Mouse (Mus musculus) kidney, adult 2 months (tissue): ENCODE data around the gene Slc28a2. TPM values are rescaled to one million over a fixed set of nuclear protein-coding genes. Genes with fewer than 3 reads are reported as not detected.
"Not testable (repeated sequence)": the region's sequence is repeated elsewhere in the genome, so short reads cannot be mapped to it uniquely, and the experiment has no call there.

Experiments used
- DNase-seq: peaks from one replicate; pipeline ENCODE4 v3.0.0; 2021
- H3K27ac ChIP-seq: fragments of 200-500 bp; 2 replicates; pipeline ENCODE4 v1.5.1; 2012; ENCODE audit warnings: low read depth, low read length, control low read depth, inconsistent platforms; ENCODE audit not compliant: insufficient read depth
- H3K27me3 ChIP-seq: fragments of 200-500 bp; replicated peaks from 2 replicates; pipeline ENCODE4 v1.6.1; 2012; ENCODE audit warnings: mild to moderate bottlenecking, moderate library complexity, low read length, inconsistent platforms; ENCODE audit not compliant: control insufficient read depth, insufficient read depth
- H3K36me3 ChIP-seq: fragments of 200-500 bp; 2 replicates; pipeline ENCODE4 v1.6.1; 2012; ENCODE audit warnings: mild to moderate bottlenecking, moderate library complexity, low read length, inconsistent platforms; ENCODE audit not compliant: control insufficient read depth, insufficient read depth
- H3K4me1 ChIP-seq: fragments of 200-500 bp; 2 replicates; pipeline ENCODE4 v1.6.1; 2011; ENCODE audit warnings: low read length; ENCODE audit not compliant: control insufficient read depth, insufficient read depth
- H3K4me3 ChIP-seq: fragments of 200-500 bp; 2 replicates; pipeline ENCODE4 v1.5.1; 2011; ENCODE audit warnings: mild to moderate bottlenecking, low read depth, low read length, control low read depth; ENCODE audit not compliant: insufficient read depth
- CTCF ChIP-seq: fragments of 200-500 bp; conservative IDR thresholded peaks from 2 replicates; pipeline ENCODE4 v1.5.1; 2011; ENCODE audit warnings: low read depth, mild to moderate bottlenecking, control low read depth, low read length, moderate library complexity, mixed read lengths; ENCODE audit not compliant: insufficient read depth, insufficient read length
- POLR2A ChIP-seq: fragments of 200-500 bp; IDR thresholded peaks from one replicate; pipeline ENCODE4 v1.6.1; 2011; ENCODE audit warnings: low read depth, low read length, control low read depth
- WGBS: fragments of 180-500 bp; shearing (Covaris S2); methylation state at CpG from one replicate; pipeline ENCODE4 v1.1.7; 2018; 5-methylcytosine and 5-hydroxymethylcytosine counted together
- polyA plus RNA-seq: library from polyadenylated mRNA; depleted of rRNA; stranded (reverse); fragments of >200 nt; gene quantifications from 2 replicates; pipeline ENCODE4 v1.2.3, GENCODE M21; 2012

Slc28a2 gene
- polyA plus RNA-seq, 1 experiment = 2.0 TPM

- no peaks in the 10 kb centered on the region for H3K4me1 ChIP-seq
- no peak overlapping the region for H3K4me3 ChIP-seq
- no peak for TF ChIP-seq POLR2A
- no peak for TF ChIP-seq CTCF
- no peak for DNase-seq
- H3K27me3 ChIP-seq = no peaks in the 10 kb centered on the region
- 81% methylated on average over 7 of the region's 7 CpGs for WGBS
- no peak overlapping the region for H3K27ac ChIP-seq
- H3K36me3 ChIP-seq = no peaks in the 10 kb centered on the region
Observed at GRCm38 (mm10) chr2:122441000-122441933, 15.0 kb downstream of the Slc28a2 start.

- no peak for DNase-seq
- Histone ChIP-seq H3K36me3 (no peaks in the 10 kb centered on the region), H3K4me3 (no peak overlapping the region), H3K27me3 (no peaks in the 10 kb centered on the region), H3K4me1 (no peaks in the 10 kb centered on the region), H3K27ac (no peak overlapping the region)
- TF ChIP-seq POLR2A (no peak), CTCF (no peak)
- WGBS = 80% methylated on average over 4 of the region's 4 CpGs
Observed at GRCm38 (mm10) chr2:122450351-122450750, 24.1 kb downstream of the Slc28a2 start.

GRCm38 (mm10) chr2:122452426-122452825 is 26.1 kb downstream of the Slc28a2 start:
- H3K4me1 ChIP-seq = no peaks in the 10 kb centered on the region
- no peak overlapping the region for H3K27ac ChIP-seq
- DNase-seq = no peak
- H3K27me3 ChIP-seq = no peaks in the 10 kb centered on the region
- TF ChIP-seq CTCF (no peak), POLR2A (no peak)
- no peaks in the 10 kb centered on the region for H3K36me3 ChIP-seq
- no peak overlapping the region for H3K4me3 ChIP-seq
- WGBS = 55% methylated on average over 2 of the region's 2 CpGs

DNA sequence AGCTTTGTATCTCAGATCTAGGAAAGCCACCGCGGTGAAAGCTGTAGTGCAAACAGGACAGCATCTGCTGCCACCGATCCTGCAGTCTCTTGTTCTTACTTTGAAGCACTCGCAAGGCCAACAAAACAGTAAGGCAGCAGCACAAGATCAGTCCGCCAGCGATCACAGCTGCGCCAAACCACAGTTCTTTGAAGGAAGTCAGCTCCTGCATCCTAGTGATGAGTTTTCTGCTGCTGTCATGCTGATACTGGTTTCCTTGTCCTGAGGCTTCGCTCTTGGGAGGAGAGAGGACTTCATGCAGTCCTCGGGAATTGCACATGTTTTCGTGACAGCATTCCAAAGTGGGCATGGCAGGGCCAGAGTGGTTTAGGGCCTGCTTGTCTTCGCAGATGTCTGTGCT is 40.6 kb downstream of the Slc28a2 start:
- TF ChIP-seq POLR2A = no peak
- TF ChIP-seq CTCF = no peak
- Histone ChIP-seq H3K27ac (no peak overlapping the region), H3K4me3 (peak overlapping the region; percentile 53; the same call in 1 of the 2 replicates), H3K27me3 (no peaks in the 10 kb centered on the region), H3K36me3 (no peaks in the 10 kb centered on the region), H3K4me1 (no peaks in the 10 kb centered on the region; the same call in 1 of the 2 replicates)
- 57% methylated on average over 11 of the region's 11 CpGs for WGBS
- DNase-seq = no peak

- no peak for TF ChIP-seq POLR2A
- TF ChIP-seq CTCF = peak; percentile 69
- no peaks in the 10 kb centered on the region for H3K27me3 ChIP-seq
- H3K4me3 ChIP-seq = peak overlapping the region; percentile 53
- H3K27ac ChIP-seq = no peak overlapping the region
- no peaks in the 10 kb centered on the region for H3K36me3 ChIP-seq
- no peaks in the 10 kb centered on the region; the same call in 1 of the 2 replicates for H3K4me1 ChIP-seq
- WGBS = under 1% methylated on average over 46 of the region's 46 CpGs
- peak; percentile 97 for DNase-seq
Observed at GRCm38 (mm10) chr2:122467351-122468013, 41.2 kb downstream of the Slc28a2 start.

DNA sequence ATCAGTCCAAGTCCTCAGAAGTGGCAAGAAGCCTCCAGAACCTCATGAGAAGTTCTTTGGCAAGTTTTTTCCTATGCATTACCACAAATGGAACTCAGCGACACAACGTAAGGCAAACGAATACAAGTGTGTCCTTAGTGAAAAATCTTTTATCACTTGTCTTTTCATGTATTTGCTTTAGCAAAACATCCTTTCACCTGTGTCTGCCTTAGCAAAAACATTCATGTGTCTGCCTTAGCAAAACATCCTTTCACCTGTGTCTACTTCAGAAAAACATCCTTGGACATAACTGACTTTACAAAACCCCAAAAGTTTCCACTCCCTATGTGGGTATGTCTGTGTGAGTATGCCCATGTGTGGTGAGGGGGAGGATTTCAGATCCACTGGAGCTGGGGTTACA is 42.9 kb downstream of the Slc28a2 start:
- no peak overlapping the region for H3K27ac ChIP-seq
- H3K4me1 ChIP-seq = no peaks in the 10 kb centered on the region; the same call in 1 of the 2 replicates
- H3K36me3 ChIP-seq = no peaks in the 10 kb centered on the region
- TF ChIP-seq POLR2A (no peak), CTCF (no peak)
- H3K27me3 ChIP-seq = no peaks in the 10 kb centered on the region
- WGBS = 86% methylated on average over 3 of the region's 3 CpGs
- DNase-seq = no peak
- no peak overlapping the region for H3K4me3 ChIP-seq

DNA sequence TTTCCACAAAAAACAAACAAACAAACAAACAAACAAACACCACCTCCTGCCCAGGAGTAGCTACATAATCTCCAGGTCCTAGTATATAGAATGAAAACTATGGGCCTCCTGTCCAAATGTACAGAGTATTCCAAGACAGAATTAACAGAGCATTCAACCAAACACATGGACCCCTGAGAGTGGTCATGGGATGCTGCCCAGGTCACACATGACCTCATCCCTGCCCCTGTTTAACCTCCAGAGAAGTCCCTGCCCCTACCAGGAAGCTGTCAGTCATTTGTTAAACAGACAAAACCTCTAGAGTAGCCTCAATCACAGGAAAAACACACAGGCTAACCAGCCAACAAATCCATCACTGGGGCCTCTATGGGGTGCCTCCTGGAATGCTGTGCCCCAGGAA is 50.3 kb downstream of the Slc28a2 start:
- TF ChIP-seq POLR2A (no peak), CTCF (no peak)
- Histone ChIP-seq H3K27me3 (no peaks in the 10 kb centered on the region), H3K4me1 (no peaks in the 10 kb centered on the region), H3K4me3 (no peak overlapping the region), H3K36me3 (no peaks in the 10 kb centered on the region), H3K27ac (no peak overlapping the region)
- no peak for DNase-seq

- WGBS = 79% methylated on average over 1 of the region's 1 CpGs
- not testable (repeated sequence) for H3K27me3 ChIP-seq, DNase-seq, H3K27ac ChIP-seq, H3K36me3 ChIP-seq, H3K4me1 ChIP-seq, H3K4me3 ChIP-seq
Observed at GRCm38 (mm10) chr2:122483787-122484186, 57.5 kb downstream of the Slc28a2 start.
